ENCODE assay signal across 18 mouse cellular contexts in the genomic region with DNA sequence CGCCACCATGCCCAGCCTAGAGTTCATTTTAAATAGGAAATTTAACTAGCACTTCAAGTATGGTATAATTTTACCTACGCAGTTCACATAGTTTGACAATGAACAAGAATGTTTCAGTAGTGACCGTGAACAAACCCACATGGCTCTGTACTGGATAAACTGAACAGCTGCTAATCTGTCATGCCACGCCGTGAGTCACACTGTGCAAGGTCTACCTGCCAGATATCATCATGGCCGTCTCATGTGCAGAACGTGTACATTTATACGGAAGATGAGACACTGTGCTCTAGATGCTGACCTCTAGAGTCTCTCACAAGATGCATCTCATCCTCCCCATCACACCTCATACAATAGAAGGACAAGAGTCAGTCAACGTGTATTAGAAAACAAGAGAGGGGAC.
"Had no signal": no experiment of that assay in that cellular context is flagged by ENCODE, and none has a peak within 500 bp of the region (broad histone marks: within the 10 kb centered on the region; RNA-seq: fewer than 3 reads in every experiment).

No protein-coding gene starts in this region.

- H3K9me3 ChIP-seq: limb, embryonic 13.5 days; lung, embryonic 15.5 days; megakaryocyte, embryonic 14.5 days; midbrain, embryonic 12.5 days; neural tube, embryonic 13.5 days; stomach, embryonic 15.5 days had no signal

- H3K9ac ChIP-seq: limb, embryonic 13.5 days; liver, embryonic 14.5 days; lung, embryonic 15.5 days; midbrain, embryonic 12.5 days; neural tube, embryonic 13.5 days; stomach, embryonic 15.5 days had no signal

- ATAC-seq: midbrain, embryonic 16.5 days had no signal

- H3K4me1 ChIP-seq: lung, embryonic 15.5 days; midbrain, embryonic 12.5 days; stomach, embryonic 15.5 days had no signal

- H3K27me3 ChIP-seq: limb, embryonic 13.5 days; lung, embryonic 15.5 days; megakaryocyte, embryonic 14.5 days; midbrain, embryonic 12.5 days; neural tube, embryonic 13.5 days; stomach, embryonic 15.5 days had no signal

- H3K4me3 ChIP-seq: layer of hippocampus, adult 2 months; limb, embryonic 13.5 days; lung, embryonic 15.5 days; megakaryocyte, embryonic 14.5 days; midbrain, embryonic 12.5 days; neural tube, embryonic 13.5 days; stomach, embryonic 15.5 days had no signal

- H3K27ac ChIP-seq: layer of hippocampus, adult 2 months; limb, embryonic 13.5 days; liver, embryonic 14.5 days; lung, embryonic 15.5 days; macrophage; midbrain, embryonic 12.5 days; neural tube, embryonic 13.5 days; stomach, embryonic 15.5 days had no signal

- H3K36me3 ChIP-seq: lung, embryonic 15.5 days; midbrain, embryonic 12.5 days; neural tube, embryonic 13.5 days; stomach, embryonic 15.5 days had no signal

- H3K4me2 ChIP-seq: limb, embryonic 13.5 days; lung, embryonic 15.5 days; midbrain, embryonic 12.5 days; neural tube, embryonic 13.5 days; stomach, embryonic 15.5 days had no signal

- DNase-seq: kidney, adult 9 months; kidney, postnatal 10 days; kidney, postnatal 4 days; left cerebral cortex, postnatal 4 days; lung, postnatal 14 days; right cerebral cortex, postnatal 14 days; thymus, adult 2 months; thymus, postnatal 36 days had no signal
